Mouse (Mus musculus): ENCODE measurements at regions not wholly inside any gene's neighbourhood (a gene's known extent, or its start where the extent isn't known, plus 50 kb on each side); places are given as distances from the start of the nearest gene placed in this dataset.

GRCm38 (mm10) chr2:109562996-109563395 is 111.5 kb upstream of the Bdnf start:
- H3K9me3 ChIP-seq (replicated peaks; ENCODE audit: low read length), result no peaks in the 10 kb centered on the region
- no peak for ATAC-seq (replicated peaks; ENCODE audit: low FRiP score, low read depth)
- H3K4me1 ChIP-seq (replicated peaks; ENCODE audit: insufficient read depth, low read length), result no peaks in the 10 kb centered on the region
- no peak for DNase-seq (ENCODE audit: low spot score)
- H3K36me3 ChIP-seq (ENCODE audit: insufficient read depth, low read length), result no peaks in the 10 kb centered on the region
- no peak overlapping the region for H3K9ac ChIP-seq (ENCODE audit: low read depth, low read length)
- no peaks in the 10 kb centered on the region for H3K27me3 ChIP-seq (ENCODE audit: insufficient read depth, low read length)
- no peak overlapping the region for H3K4me3 ChIP-seq (replicated peaks; ENCODE audit: low read depth, low read length)
- no peak overlapping the region for H3K4me2 ChIP-seq (ENCODE audit: low read length)
- no peak overlapping the region for H3K27ac ChIP-seq
- 81% methylated on average over 3 of the region's 3 CpGs for WGBS
- no peak for TF ChIP-seq CTCF (IDR thresholded peaks at IDR 0.05; ENCODE audit: low read depth)

GRCm38 (mm10) chr2:109576946-109577345 is 97.6 kb upstream of the Bdnf start:
- ATAC-seq (replicated peaks; ENCODE audit: low FRiP score, low read depth) (no peak), DNase-seq (ENCODE audit: low spot score) (no peak)
- no peaks in the 10 kb centered on the region for H3K36me3 ChIP-seq (ENCODE audit: insufficient read depth, low read length)
- no peaks in the 10 kb centered on the region for H3K4me1 ChIP-seq (replicated peaks; ENCODE audit: insufficient read depth, low read length)
- H3K9me3 ChIP-seq (replicated peaks; ENCODE audit: low read length), result no peaks in the 10 kb centered on the region
- no peak overlapping the region for H3K9ac ChIP-seq (ENCODE audit: low read depth, low read length)
- H3K4me2 ChIP-seq (ENCODE audit: low read length), result no peak overlapping the region
- no peaks in the 10 kb centered on the region for H3K27me3 ChIP-seq (ENCODE audit: insufficient read depth, low read length)
- no peak for TF ChIP-seq CTCF (IDR thresholded peaks at IDR 0.05; ENCODE audit: low read depth)
- no peak overlapping the region for H3K27ac ChIP-seq
- no peak overlapping the region for H3K4me3 ChIP-seq (replicated peaks; ENCODE audit: low read depth, low read length)

- Histone ChIP-seq H3K27me3 (ENCODE audit: insufficient read depth, low read length) (no peaks in the 10 kb centered on the region), H3K4me3 (replicated peaks; ENCODE audit: low read depth, low read length) (no peak overlapping the region), H3K9ac (ENCODE audit: low read depth, low read length) (no peak overlapping the region), H3K36me3 (ENCODE audit: insufficient read depth, low read length) (no peaks in the 10 kb centered on the region), H3K9me3 (replicated peaks; ENCODE audit: low read length) (no peaks in the 10 kb centered on the region), H3K4me1 (replicated peaks; ENCODE audit: insufficient read depth, low read length) (no peaks in the 10 kb centered on the region), H3K4me2 (ENCODE audit: low read length) (no peak overlapping the region), H3K27ac (no peak overlapping the region)
- TF ChIP-seq CTCF (IDR thresholded peaks at IDR 0.05; ENCODE audit: low read depth), result no peak
- no peak for ATAC-seq (replicated peaks; ENCODE audit: low FRiP score, low read depth)
- WGBS, result 2% methylated on average over 6 of the region's 6 CpGs
- peak; percentile 33 for DNase-seq (ENCODE audit: low spot score)
These were observed 95.6 kb upstream of the Bdnf start for GRCm38 (mm10) chr2:109578870-109579310.

- DNase-seq (ENCODE audit: low spot score) (peak; percentile 81), ATAC-seq (replicated peaks; ENCODE audit: low FRiP score, low read depth) (no peak)
- H3K9me3 ChIP-seq (replicated peaks; ENCODE audit: low read length), result no peaks in the 10 kb centered on the region
- H3K4me1 ChIP-seq (replicated peaks; ENCODE audit: insufficient read depth, low read length), result no peaks in the 10 kb centered on the region
- 51% methylated on average over 9 of the region's 9 CpGs for WGBS
- no peak overlapping the region for H3K4me2 ChIP-seq (ENCODE audit: low read length)
- no peak for TF ChIP-seq CTCF (IDR thresholded peaks at IDR 0.05; ENCODE audit: low read depth)
- no peaks in the 10 kb centered on the region for H3K36me3 ChIP-seq (ENCODE audit: insufficient read depth, low read length)
- no peak overlapping the region for H3K27ac ChIP-seq
- no peak overlapping the region for H3K9ac ChIP-seq (ENCODE audit: low read depth, low read length)
- no peak overlapping the region for H3K4me3 ChIP-seq (replicated peaks; ENCODE audit: low read depth, low read length)
- H3K27me3 ChIP-seq (ENCODE audit: insufficient read depth, low read length), result no peaks in the 10 kb centered on the region
These were observed 56.0 kb upstream of the Bdnf start for GRCm38 (mm10) chr2:109618341-109619058.

- Histone ChIP-seq H3K4me3 (replicated peaks; ENCODE audit: low read depth, low read length) (no peak overlapping the region), H3K9me3 (replicated peaks; ENCODE audit: low read length) (no peaks in the 10 kb centered on the region), H3K9ac (ENCODE audit: low read depth, low read length) (no peak overlapping the region), H3K4me1 (replicated peaks; ENCODE audit: insufficient read depth, low read length) (no peaks in the 10 kb centered on the region), H3K27ac (no peak overlapping the region), H3K36me3 (ENCODE audit: insufficient read depth, low read length) (no peaks in the 10 kb centered on the region), H3K4me2 (ENCODE audit: low read length) (no peak overlapping the region), H3K27me3 (ENCODE audit: insufficient read depth, low read length) (no peaks in the 10 kb centered on the region)
- DNase-seq (ENCODE audit: low spot score) (no peak), ATAC-seq (replicated peaks; ENCODE audit: low FRiP score, low read depth) (no peak)
- 81% methylated on average over 6 of the region's 6 CpGs for WGBS
- TF ChIP-seq CTCF (IDR thresholded peaks at IDR 0.05; ENCODE audit: low read depth), result no peak
These were observed 54.8 kb upstream of the Bdnf start for GRCm38 (mm10) chr2:109619676-109620075.

- Histone ChIP-seq H3K4me3 (replicated peaks; ENCODE audit: low read depth, low read length) (no peak overlapping the region), H3K27me3 (ENCODE audit: insufficient read depth, low read length) (no peaks in the 10 kb centered on the region), H3K4me1 (replicated peaks; ENCODE audit: insufficient read depth, low read length) (no peaks in the 10 kb centered on the region), H3K27ac (no peak overlapping the region), H3K36me3 (ENCODE audit: insufficient read depth, low read length) (no peaks in the 10 kb centered on the region), H3K9me3 (replicated peaks; ENCODE audit: low read length) (no peaks in the 10 kb centered on the region), H3K9ac (ENCODE audit: low read depth, low read length) (no peak overlapping the region), H3K4me2 (ENCODE audit: low read length) (no peak overlapping the region)
- DNase-seq (ENCODE audit: low spot score) (no peak), ATAC-seq (replicated peaks; ENCODE audit: low FRiP score, low read depth) (no peak)
- no peak for TF ChIP-seq CTCF (IDR thresholded peaks at IDR 0.05; ENCODE audit: low read depth)
- WGBS, result 57% methylated on average over 9 of the region's 9 CpGs
These were observed 52.9 kb upstream of the Bdnf start for GRCm38 (mm10) chr2:109621595-109621994.

Measured in kidney, postnatal 0 days (tissue).